Mouse (Mus musculus) left cerebral cortex, adult 18-20 months (tissue): ENCODE results near the gene Uqcr11. TPM values are rescaled to one million over a fixed set of nuclear protein-coding genes. Genes with fewer than 3 reads are reported as not detected.

Experiments
- DNase-seq, 2 experiments: peaks; one replicate each; pipeline ENCODE4 v3.0.0; 2021 to 2022; ENCODE audit warnings: low spot score in 2 of 2, mixed read lengths in 1 of 2
- total RNA-seq, 2 experiments: library from RNA; stranded (reverse); gene quantifications; 2 replicates each; pipeline ENCODE4 v1.2.3; 2021

Gene Uqcr11
- total RNA-seq, 2 experiments from 2014 or later: 383 to 388 TPM

- DNase-seq: peak; percentile 99
Measured at GRCm38 (mm10) chr10:80399191-80399972, 7.2 kb downstream of the Uqcr11 start, which contains the start of gene Mbd3. Gene Mbd3, minus strand, starts transcription at chr10:80399550.

- peak; percentile 97 to 99 for DNase-seq
Measured at GRCm38 (mm10) chr10:80398719-80399190, 7.9 kb downstream of the Uqcr11 start.

DNA sequence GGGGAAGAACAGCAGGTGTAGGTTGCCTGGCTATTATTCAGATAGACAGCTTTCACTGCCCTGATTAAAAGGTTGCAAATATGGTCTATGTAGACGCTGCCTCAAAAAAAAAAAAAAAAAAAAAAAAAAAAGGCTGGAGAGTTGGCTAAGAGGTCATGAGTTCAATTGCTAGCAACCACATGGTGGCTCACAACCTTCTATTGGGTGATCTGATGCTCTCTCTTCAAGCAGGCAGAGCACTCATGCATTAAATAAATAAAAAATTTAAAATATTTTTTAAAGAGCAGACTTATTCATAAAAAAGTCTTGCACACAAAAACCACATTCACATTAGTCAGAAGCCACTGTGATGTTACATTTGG is 8.5 kb downstream of the Uqcr11 start:
- no peak for DNase-seq

GRCm38 (mm10) chr10:80397524-80398173 is 9.0 kb downstream of the Uqcr11 start:
- DNase-seq: no peak

DNA sequence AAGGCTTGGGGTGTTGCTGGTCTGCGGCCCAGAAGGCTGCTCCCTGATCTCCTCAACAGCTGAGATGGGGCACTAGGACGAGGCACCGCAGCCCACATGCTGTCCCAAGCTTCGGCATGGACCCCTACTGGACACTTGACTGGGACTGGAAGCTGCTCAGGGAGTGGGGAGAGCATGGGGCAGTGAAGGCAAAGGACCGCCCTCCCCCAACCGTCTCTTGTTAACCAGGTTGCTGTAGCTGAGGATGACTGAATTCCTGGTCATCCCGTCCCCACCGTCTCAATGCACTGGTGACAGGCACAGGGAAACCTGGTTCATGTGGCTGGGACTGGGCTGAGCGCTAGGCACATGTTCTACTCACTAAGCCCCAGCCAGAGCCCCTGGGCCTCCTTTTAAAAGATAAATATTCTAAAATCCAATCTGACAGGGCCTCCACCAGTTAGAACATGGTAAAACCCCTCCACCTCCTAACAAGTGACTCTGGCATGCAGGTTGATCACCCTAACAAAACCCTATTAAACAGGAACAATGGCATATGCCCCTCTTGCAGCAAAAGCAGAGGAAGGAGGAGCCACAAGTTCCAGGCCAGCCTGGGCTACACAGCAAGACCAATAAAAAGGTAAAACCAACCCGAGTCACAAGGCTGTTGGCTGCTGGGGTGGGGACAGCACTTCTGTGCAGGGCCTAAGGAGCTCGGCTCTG is 9.7 kb downstream of the Uqcr11 start:
- DNase-seq: no peak

- DNase-seq: no peak
Measured at GRCm38 (mm10) chr10:80395025-80395627, 11.5 kb downstream of the Uqcr11 start.

- no peak for DNase-seq
Measured at GRCm38 (mm10) chr10:80392687-80393086, 13.9 kb downstream of the Uqcr11 start.

- no peak for DNase-seq
Measured at GRCm38 (mm10) chr10:80390697-80391096, 15.9 kb downstream of the Uqcr11 start.

GRCm38 (mm10) chr10:80389185-80389708 is 17.4 kb downstream of the Uqcr11 start:
- DNase-seq: no peak

- no peak for DNase-seq
Measured at GRCm38 (mm10) chr10:80388731-80389130, 17.9 kb downstream of the Uqcr11 start.

DNA sequence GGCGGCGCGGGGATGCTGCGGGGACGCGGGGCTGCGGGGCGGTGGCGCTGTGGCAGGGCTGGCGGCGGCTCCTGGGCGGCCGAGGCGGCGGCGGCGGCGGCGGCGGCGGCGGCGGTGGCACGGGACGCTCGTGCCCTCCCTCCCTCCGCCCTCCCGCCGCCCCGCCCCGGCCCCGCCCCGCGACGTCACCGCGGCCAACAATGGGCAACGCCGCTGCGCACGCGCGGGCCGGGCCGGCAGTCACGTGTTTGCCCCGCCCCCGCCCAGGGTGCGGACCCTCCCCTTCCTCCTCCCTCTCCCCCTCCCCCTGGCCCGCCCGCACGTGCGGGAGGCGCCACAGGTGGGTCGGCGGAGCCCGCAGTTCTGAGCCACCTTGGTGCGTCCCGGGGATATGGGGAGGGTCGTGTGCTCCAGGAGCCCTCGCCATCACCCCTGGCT is 19.1 kb downstream of the Uqcr11 start, which contains the start of gene Mex3d:
TSS of gene Mex3d (minus strand) at position 138 of the 438 bp plus-strand sequence.
- peak; percentile 81 to 87 for DNase-seq

DNA sequence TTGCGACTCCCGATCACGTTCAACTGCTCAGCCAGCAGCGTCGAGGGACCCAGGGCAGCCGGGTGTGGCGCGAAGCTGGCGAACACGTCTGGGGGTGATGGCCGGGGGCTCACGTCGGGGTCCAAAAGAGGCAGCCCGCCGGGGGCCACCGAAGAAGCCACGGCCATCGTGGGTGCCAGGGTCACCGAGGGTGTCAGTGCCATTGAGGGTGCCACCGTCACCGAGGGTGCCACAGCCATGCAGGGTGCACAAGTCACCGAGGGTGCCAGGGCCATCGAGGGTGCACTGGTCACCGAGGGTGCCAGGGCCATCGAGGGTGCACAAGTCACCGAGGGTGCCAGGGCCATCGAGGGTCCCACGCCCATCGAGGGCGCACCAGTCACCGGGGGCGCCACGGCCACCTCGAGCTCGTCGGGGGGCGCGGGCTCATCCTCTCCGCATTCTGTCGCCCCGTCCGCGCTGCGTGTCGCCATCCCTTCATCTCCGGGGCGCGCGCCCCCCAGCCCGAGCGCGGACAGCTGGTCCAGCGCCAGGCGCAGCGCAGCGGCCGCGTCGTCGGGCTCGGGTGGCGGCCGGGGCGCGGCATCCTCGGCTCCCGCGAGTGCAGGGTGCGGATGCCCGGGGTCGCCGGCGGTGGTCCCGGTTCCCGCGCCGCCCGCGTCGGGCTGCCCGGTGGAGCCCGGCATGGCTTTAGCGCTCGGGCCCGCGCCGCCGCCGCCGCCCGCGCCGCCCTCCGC is 19.7 kb downstream of the Uqcr11 start:
- DNase-seq: no peak

DNA sequence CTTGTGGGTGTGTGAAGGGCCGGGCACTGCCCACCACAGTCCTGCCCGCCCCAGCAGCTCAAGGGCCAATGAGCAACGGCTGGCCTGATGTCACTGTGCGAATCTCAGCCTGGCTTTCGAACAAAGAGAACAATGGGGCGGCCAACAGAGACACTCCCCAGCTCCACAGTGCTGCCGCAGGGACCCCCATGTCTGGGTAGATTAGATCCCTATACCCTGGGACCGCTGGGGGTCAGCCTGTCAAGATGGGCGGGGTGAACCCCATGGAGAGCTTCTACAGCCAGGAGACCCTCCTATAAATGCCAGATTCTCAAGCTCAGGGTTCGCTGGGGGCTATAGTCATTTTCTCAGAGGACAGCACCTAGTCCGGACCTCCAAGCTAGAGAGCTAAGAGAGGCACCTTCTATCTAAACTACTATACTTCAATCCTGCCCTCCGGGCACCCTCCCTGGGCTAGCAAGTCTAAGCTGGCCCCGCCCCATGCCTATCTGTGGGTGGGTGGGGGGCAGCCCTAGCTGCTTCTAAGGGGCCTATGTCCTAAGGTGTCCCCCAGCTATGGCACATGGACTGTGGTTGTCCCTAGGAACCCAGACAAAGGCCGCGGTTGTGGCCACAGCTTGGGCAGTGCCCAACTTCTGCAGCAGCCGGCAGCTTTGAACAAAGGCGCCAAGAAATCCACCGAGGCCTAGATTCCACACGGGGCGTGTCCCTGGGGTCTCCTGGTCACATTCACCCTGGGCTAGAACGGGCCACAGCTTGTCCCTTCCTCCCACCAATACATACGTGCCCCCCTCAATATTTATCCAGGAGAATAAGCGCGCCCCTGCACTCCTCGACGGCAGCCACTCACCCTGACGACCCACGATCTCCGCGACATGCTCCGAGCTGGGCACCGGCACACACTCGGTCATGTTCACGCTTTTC is 20.6 kb downstream of the Uqcr11 start:
- no peak for DNase-seq

GRCm38 (mm10) chr10:80385310-80385709 is 21.3 kb downstream of the Uqcr11 start:
- no peak for DNase-seq

- DNase-seq: no peak
Measured at GRCm38 (mm10) chr10:80384709-80385108, 21.9 kb downstream of the Uqcr11 start.

- DNase-seq: no peak
Measured at GRCm38 (mm10) chr10:80384115-80384639, 22.5 kb downstream of the Uqcr11 start.

GRCm38 (mm10) chr10:80383431-80383830 is 23.2 kb downstream of the Uqcr11 start:
- no peak for DNase-seq

DNA sequence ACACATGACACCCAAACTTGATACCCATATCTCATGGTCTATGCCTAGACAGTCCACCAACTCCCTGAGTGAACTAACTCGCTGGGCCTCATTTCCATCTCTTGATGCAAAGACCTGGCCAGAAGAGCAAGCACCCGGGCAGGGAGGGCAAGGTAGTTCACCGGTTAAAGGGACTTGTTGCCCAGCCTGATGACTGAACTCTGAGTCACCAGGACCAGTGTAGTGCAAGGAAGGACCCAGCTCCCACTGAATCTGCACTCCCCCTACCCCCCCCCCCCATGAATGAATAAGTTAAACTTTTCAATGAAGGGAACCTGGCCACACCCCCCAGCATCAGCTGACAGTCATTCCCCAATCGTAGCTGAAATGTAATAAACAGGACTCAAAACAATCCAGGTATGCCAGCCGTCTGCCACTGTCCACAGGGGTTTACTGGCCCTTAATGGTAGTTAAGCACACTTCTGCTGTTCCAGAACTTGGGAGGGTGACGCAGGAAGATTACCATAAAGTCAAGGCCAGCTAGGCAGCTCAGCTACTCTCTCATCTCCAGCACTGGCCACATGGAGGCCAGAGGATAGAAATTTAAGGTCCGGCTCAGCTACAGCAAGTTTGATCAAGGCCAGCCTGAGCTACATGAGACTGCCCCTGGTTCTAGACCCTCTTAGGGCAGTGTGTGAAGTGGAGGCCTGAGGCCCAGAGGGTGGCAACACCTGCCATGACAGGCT is 23.8 kb downstream of the Uqcr11 start:
- no peak for DNase-seq
